Mouse (Mus musculus) spleen, adult 2 months (tissue): ENCODE results near the gene Atg7.

Experiments used
- CTCF ChIP-seq: fragments of 200-500 bp; IDR thresholded peaks from 2 replicates; pipeline ENCODE4 v1.5.1; 2011; ENCODE audit warnings: mild to moderate bottlenecking, inconsistent platforms; ENCODE audit not compliant: insufficient read depth, insufficient read length, insufficient replicate concordance; ENCODE audit errors: extremely low read depth
- POLR2A ChIP-seq: fragments of 200-500 bp; IDR thresholded peaks from 2 replicates; pipeline ENCODE4 v1.6.1; 2011; ENCODE audit warnings: low read depth, low read length, inconsistent platforms

DNA sequence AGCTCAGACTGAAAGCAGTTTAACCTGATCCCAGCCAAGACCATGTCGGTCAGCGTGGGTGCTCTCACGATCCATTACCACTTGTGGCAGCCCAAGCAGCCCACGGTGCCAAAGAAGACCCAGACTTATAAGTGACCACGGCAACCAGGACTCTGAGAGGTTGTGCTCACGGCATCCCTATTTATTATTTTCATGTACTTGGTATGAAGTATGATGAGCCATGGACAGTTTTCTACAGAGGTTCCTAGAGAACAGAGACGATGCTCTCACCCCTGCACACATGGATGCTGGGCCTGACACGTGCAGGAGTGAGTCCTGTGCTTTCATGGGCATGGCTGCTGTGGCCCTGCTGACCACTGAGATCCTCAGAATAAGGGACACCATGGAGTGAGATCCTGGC, 100.2 kb downstream of the Atg7 start:
- TF ChIP-seq CTCF = no peak
- TF ChIP-seq POLR2A = no peak
